Comparison of ENCODE assay signal across 8 mouse cellular contexts in genomic region chr17:36997033-36997735, GRCm38 (mm10). TPM values are rescaled to one million over a fixed set of nuclear protein-coding genes. Genes with fewer than 3 reads are reported as not detected.
DNase-seq lines count a peak whose midpoint lies in the region; ATAC-seq and TF ChIP-seq lines count a peak whose summit lies in the region.

No protein-coding gene starts in this region.

- peak; percentile 48; the same call in 1 of the 2 replicates for ATAC-seq in liver, postnatal 0 days

- H3K4me3 ChIP-seq in liver, postnatal 0 days (ENCODE audit: low read depth, low read length), result no peak overlapping the region

- 22% methylated on average over 7 of the region's 7 CpGs for WGBS in liver, postnatal 0 days (ENCODE audit: insufficient replicate concordance)

- TF ChIP-seq EP300 in liver, postnatal 0 days (IDR thresholded peaks at IDR 0.05; ENCODE audit: low read depth), result no peak

- no peaks in the 10 kb centered on the region for H3K4me1 ChIP-seq in liver, postnatal 0 days (ENCODE audit: insufficient read depth)

- no peak overlapping the region for H3K27ac ChIP-seq in liver, postnatal 0 days (ENCODE audit: low read depth)

- peak; percentile 83 for TF ChIP-seq CTCF in liver, postnatal 0 days (IDR thresholded peaks at IDR 0.05; ENCODE audit: low read depth)

- DNase-seq in spleen, adult 18-20 months, result peak; percentile 24 to 68
- DNase-seq in spleen, adult 12 weeks (ENCODE audit: low spot score), result no peak
- DNase-seq in cerebellum, postnatal 10 days, result peak; percentile 94 to 96
- peak; percentile 65 to 81 for DNase-seq in gastrocnemius, postnatal 4 days (ENCODE audit: low spot score in 2 of 2)
- peak; percentile 94 for DNase-seq in kidney, postnatal 10 days
- peak; percentile 82 for DNase-seq in liver, postnatal 0 days
- peak; percentile 88 for DNase-seq in retina, postnatal 1 day
- peak; percentile 65 to 69 for DNase-seq in urinary bladder, adult 18-20 months (ENCODE audit: low spot score in 2 of 2)

- no peaks in the 10 kb centered on the region for H3K36me3 ChIP-seq in liver, postnatal 0 days (replicated peaks; ENCODE audit: insufficient read depth, low read length)

- H3K9ac ChIP-seq in liver, postnatal 0 days (replicated peaks), result no peak overlapping the region

- H3K4me2 ChIP-seq in liver, postnatal 0 days (ENCODE audit: low read depth, low read length), result no peak overlapping the region

- H3K27me3 ChIP-seq in liver, postnatal 0 days (ENCODE audit: insufficient read depth, low read length), result no peaks in the 10 kb centered on the region

- no peaks in the 10 kb centered on the region for H3K9me3 ChIP-seq in liver, postnatal 0 days (ENCODE audit: low read length)

RNA-seq across cellular contexts. Expression of gene Zfp57, which starts 3.8 kb away (rescaled TPM):
- 10 to 100 TPM in 1 of 2 experiments, 1 to 10 TPM in 1; 8.7 to 10.1 TPM for total RNA-seq in gastrocnemius, postnatal 4 days (2021)
- 1.4 and 2.3 TPM in 2 replicates for polyA plus RNA-seq in liver, postnatal 0 days (2015; fragmentation: Nextera tagmentation; extraction: Ambion mirVana)

RNA-seq across cellular contexts. Expression of gene H2-M5, which starts 7.8 kb away (rescaled TPM):
- under 1 TPM; 0.23 to 0.25 TPM for total RNA-seq in gastrocnemius, postnatal 4 days (2021)
- polyA plus RNA-seq in liver, postnatal 0 days (2015; fragmentation: Nextera tagmentation; extraction: Ambion mirVana), result 0.04 TPM in 1 of 2 replicates, not detected in the other

RNA-seq across cellular contexts. Expression of gene 2410137M14Rik, which starts 16.1 kb away (rescaled TPM):
- total RNA-seq in gastrocnemius, postnatal 4 days (2021), result not detected
- polyA plus RNA-seq in liver, postnatal 0 days (2015; fragmentation: Nextera tagmentation; extraction: Ambion mirVana), result not detected in 2 replicates

RNA-seq across cellular contexts. Expression of gene Mog, which starts 26.0 kb away (rescaled TPM):
- total RNA-seq in gastrocnemius, postnatal 4 days (2021), result not detected
- not detected in 2 replicates for polyA plus RNA-seq in liver, postnatal 0 days (2015; fragmentation: Nextera tagmentation; extraction: Ambion mirVana)

RNA-seq across cellular contexts. Expression of gene Znrd1as, which starts 38.8 kb away (rescaled TPM):
- 1 to 10 TPM; 7.1 to 9.2 TPM for total RNA-seq in gastrocnemius, postnatal 4 days (2021)
- 4.1 and 5.6 TPM in 2 replicates for polyA plus RNA-seq in liver, postnatal 0 days (2015; fragmentation: Nextera tagmentation; extraction: Ambion mirVana)
